Mouse (Mus musculus) heart, postnatal 0 days (tissue): Measurements from ENCODE around the gene Tmem54.

ENCODE experiments used
- CTCF ChIP-seq: IDR thresholded peaks from 2 replicates; pipeline ENCODE4 v1.5.1; 2016; ENCODE audit warnings: antibody characterized with exemption, control low read depth, low read depth
- EP300 ChIP-seq: IDR thresholded peaks from 2 replicates; pipeline ENCODE4 v1.6.1; 2016; ENCODE audit warnings: antibody characterized with exemption, low read depth

- no peak for TF ChIP-seq CTCF
- TF ChIP-seq EP300 = no peak
Measured at GRCm38 (mm10) chr4:129081512-129081911, 23.8 kb upstream of the Tmem54 start.
